Mouse (Mus musculus): ENCODE data around the gene Slc29a3.

The Slc29a3 gene

GRCm38 (mm10) chr10:60752040-60753020 is at the start of gene Slc29a3:
Slc29a3 (minus strand) TSS chr10:60752794.
- CTCF ChIA-PET: interaction anchor here (0.6 kb wide), 2 partner anchors 8 to 507 kb away, joined by 3 to 4 read pairs; no protein-coding TSS in a partner anchor

GRCm38 (mm10) chr10:60801898-60802412 is 49.4 kb upstream of the Slc29a3 start:
- CTCF ChIA-PET: no interaction called here

GRCm38 (mm10) chr10:60801168-60801897 is 48.7 kb upstream of the Slc29a3 start:
- CTCF ChIA-PET: no interaction called here

- CTCF ChIA-PET: no interaction called here
Measured at GRCm38 (mm10) chr10:60800295-60801167, 47.9 kb upstream of the Slc29a3 start.

- CTCF ChIA-PET: no interaction called here
Measured at GRCm38 (mm10) chr10:60797682-60798422, 45.3 kb upstream of the Slc29a3 start.

- CTCF ChIA-PET: no interaction called here
Measured at GRCm38 (mm10) chr10:60796474-60796873, 43.9 kb upstream of the Slc29a3 start.

GRCm38 (mm10) chr10:60796028-60796427 is 43.4 kb upstream of the Slc29a3 start:
- CTCF ChIA-PET: no interaction called here

- CTCF ChIA-PET: no interaction called here
Measured at GRCm38 (mm10) chr10:60794792-60795191, 42.2 kb upstream of the Slc29a3 start.

- CTCF ChIA-PET: no interaction called here
Measured at GRCm38 (mm10) chr10:60794374-60794773, 41.8 kb upstream of the Slc29a3 start.

GRCm38 (mm10) chr10:60792841-60793240 is 40.2 kb upstream of the Slc29a3 start:
- CTCF ChIA-PET: no interaction called here

- CTCF ChIA-PET: no interaction called here
Measured at GRCm38 (mm10) chr10:60792365-60792764, 39.8 kb upstream of the Slc29a3 start.

- CTCF ChIA-PET: no interaction called here
Measured at GRCm38 (mm10) chr10:60790912-60791311, 38.3 kb upstream of the Slc29a3 start.

GRCm38 (mm10) chr10:60787303-60788074 is 34.9 kb upstream of the Slc29a3 start:
- CTCF ChIA-PET: interaction anchor here (0.9 kb wide), 1 partner anchor 7 kb away, joined by 4 read pairs; no protein-coding TSS in a partner anchor

- CTCF ChIA-PET: no interaction called here
Measured at GRCm38 (mm10) chr10:60783608-60784007, 31.0 kb upstream of the Slc29a3 start.

- CTCF ChIA-PET: interaction anchor here (0.6 kb wide), 1 partner anchor 154 kb away, joined by 9 read pairs; no protein-coding TSS in a partner anchor
Measured at GRCm38 (mm10) chr10:60779628-60780027, 27.0 kb upstream of the Slc29a3 start.

- CTCF ChIA-PET: no interaction called here
Measured at GRCm38 (mm10) chr10:60778542-60778941, 25.9 kb upstream of the Slc29a3 start.

- CTCF ChIA-PET: interaction anchor here (0.6 kb wide), 1 partner anchor 290 kb away, joined by 3 read pairs; no protein-coding TSS in a partner anchor
Measured at GRCm38 (mm10) chr10:60775473-60775872, 22.9 kb upstream of the Slc29a3 start.

- CTCF ChIA-PET: no interaction called here
Measured at GRCm38 (mm10) chr10:60774616-60775015, 22.0 kb upstream of the Slc29a3 start.

- CTCF ChIA-PET: no interaction called here
Measured at GRCm38 (mm10) chr10:60770855-60771254, 18.3 kb upstream of the Slc29a3 start.

- CTCF ChIA-PET: no interaction called here
Measured at GRCm38 (mm10) chr10:60768614-60769013, 16.0 kb upstream of the Slc29a3 start.
